Mouse (Mus musculus): ENCODE measurements around the gene Tnxb. TPM values are rescaled to one million over a fixed set of nuclear protein-coding genes. Genes with fewer than 3 reads are reported as not detected.
A peak's percentile ranks its signal among the peaks of the same experiment; 100 is the strongest.

The Tnxb gene
- polyA plus RNA-seq, 1 experiment from 2014 or later: 1.9 TPM

DNA sequence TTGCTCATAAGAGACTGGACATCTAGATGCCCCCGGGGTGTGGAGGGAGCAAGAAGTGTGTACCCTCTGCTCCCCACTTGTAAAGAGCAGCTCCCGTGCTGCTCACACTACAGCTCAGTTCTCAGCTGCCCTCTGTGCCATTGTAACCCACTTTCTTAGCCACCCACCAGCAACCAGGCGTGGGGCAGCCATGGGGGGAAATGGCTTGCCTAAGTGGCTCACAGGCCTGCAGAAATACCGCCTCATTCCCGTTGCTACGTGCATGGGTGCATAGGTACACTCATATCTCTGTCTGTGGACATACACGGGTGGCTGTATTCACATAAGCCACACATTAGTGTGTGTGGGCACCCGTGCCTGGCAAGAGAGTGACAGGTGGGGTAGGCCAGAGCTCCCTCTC, 7.4 kb upstream of the Tnxb start:
- peaks cover 16% of the 10 kb centered on the region for H3K4me1 ChIP-seq
- no peak overlapping the region for H3K4me2 ChIP-seq
- H3K27me3 ChIP-seq: peaks cover 65% of the 10 kb centered on the region
- no peak for ATAC-seq (ENCODE audit: insufficient number of reproducible peaks, low FRiP score, low TSS enrichment, low read depth)
- H3K4me3 ChIP-seq: no peak overlapping the region
- H3K9me3 ChIP-seq: 0 out of 2 replicates have a peak, but pooled peaks cover 3% of the 10 kb centered on the region
- no peak overlapping the region for H3K27ac ChIP-seq
- WGBS: 84% methylated on average over 8 of the region's 8 CpGs
- no peak overlapping the region for H3K9ac ChIP-seq
- no peaks in the 10 kb centered on the region for H3K36me3 ChIP-seq

DNA sequence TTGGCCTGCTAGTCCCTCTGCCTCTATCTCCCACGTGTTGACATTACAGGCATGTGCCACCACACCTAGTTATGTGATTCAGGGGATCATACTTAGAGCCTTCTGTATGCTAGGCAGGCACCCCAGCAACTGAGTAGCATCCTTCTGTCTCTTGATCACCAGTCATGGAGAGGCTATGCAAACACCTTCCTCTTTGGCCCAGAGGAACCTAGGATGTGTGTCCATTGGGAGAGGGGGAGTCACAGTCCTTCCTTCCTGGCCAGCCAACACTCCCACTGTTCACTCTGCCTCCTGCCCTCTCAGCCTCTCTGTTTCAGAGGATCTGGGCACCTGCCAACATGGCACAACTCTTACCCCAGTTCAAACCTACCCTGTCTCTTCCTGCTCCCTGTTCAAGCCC, 6.8 kb upstream of the Tnxb start:
- no peak overlapping the region for H3K9ac ChIP-seq
- no peak overlapping the region for H3K4me3 ChIP-seq
- peaks cover 60% of the 10 kb centered on the region for H3K27me3 ChIP-seq
- H3K36me3 ChIP-seq: no peaks in the 10 kb centered on the region
- peaks cover 16% of the 10 kb centered on the region for H3K4me1 ChIP-seq
- WGBS: 41% methylated on average over 1 of the region's 1 CpGs
- H3K4me2 ChIP-seq: no peak overlapping the region
- no peak overlapping the region for H3K27ac ChIP-seq
- no peak for ATAC-seq (ENCODE audit: insufficient number of reproducible peaks, low FRiP score, low TSS enrichment, low read depth)
- 0 out of 2 replicates have a peak, but pooled peaks cover 3% of the 10 kb centered on the region for H3K9me3 ChIP-seq

DNA sequence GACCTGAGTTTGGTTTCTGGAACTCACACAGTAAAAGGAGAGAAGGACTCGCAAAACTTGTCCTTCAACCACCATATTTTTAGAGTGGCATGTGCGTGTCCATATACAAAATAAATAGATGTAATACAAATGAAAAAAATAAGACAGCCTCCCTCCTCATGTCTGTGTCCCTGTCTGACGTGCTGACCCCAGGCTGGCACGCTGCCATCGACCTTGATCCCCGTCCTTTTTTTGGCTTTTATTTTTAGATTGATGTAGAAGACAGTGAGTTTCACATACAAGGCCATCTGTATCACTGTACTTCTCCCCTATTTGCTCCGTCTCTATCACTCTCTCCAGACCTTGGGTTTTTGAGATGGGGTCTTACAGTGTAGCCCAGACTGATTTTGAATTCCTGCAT, 5.9 kb upstream of the Tnxb start:
- Histone ChIP-seq H3K4me3 (no peak overlapping the region), H3K9ac (no peak overlapping the region), H3K27ac (no peak overlapping the region), H3K27me3 (peaks cover 51% of the 10 kb centered on the region), H3K9me3 (0 out of 2 replicates have a peak, but pooled peaks cover 3% of the 10 kb centered on the region), H3K36me3 (no peaks in the 10 kb centered on the region), H3K4me1 (peaks cover 16% of the 10 kb centered on the region), H3K4me2 (no peak overlapping the region)
- 73% methylated on average over 7 of the region's 7 CpGs for WGBS
- no peak for ATAC-seq (ENCODE audit: insufficient number of reproducible peaks, low FRiP score, low TSS enrichment, low read depth)

DNA sequence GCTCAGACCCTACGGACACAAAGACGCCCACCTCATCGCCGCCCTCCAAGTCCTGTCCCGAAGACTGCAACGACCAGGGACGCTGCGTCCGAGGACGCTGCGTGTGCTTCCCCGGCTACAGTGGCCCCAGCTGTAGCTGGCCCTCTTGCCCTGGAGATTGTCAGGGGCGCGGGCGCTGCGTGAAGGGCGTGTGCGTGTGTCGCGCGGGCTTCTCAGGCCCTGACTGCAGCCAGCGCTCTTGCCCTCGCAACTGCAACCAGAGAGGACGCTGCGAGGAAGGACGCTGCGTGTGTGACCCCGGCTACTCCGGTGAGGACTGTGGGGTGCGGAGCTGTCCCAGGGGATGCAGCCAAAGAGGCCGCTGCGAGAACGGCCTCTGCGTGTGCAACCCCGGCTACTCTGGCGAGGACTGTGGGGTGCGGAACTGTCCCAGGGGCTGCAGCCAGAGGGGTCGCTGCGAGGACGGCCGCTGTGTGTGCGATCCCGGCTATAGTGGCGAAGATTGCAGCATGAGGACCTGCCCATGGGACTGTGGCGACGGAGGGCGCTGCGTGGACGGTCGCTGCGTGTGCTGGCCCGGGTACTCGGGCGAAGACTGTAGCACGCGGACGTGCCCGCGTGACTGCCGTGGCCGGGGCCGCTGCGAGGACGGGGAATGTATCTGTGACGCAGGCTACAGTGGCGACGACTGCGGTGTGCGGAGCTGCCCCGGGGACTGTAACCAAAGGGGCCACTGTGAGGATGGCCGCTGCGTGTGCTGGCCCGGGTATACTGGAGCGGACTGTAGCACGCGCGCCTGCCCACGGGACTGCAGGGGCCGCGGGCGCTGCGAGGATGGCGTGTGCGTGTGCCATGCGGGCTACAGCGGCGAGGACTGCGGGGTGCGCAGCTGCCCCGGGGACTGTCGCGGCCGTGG, 1.1 kb downstream of the Tnxb start:
- Histone ChIP-seq H3K4me3 (peak overlapping the region; percentile 35), H3K9ac (peak overlapping the region; percentile 11; the same call in 1 of the 2 replicates), H3K9me3 (0 out of 2 replicates have a peak, but pooled peaks cover 3% of the 10 kb centered on the region), H3K4me2 (peak overlapping the region; percentile 54), H3K4me1 (peaks cover 15% of the 10 kb centered on the region), H3K36me3 (no peaks in the 10 kb centered on the region), H3K27ac (no peak overlapping the region), H3K27me3 (peaks cover 70% of the 10 kb centered on the region)
- 11% methylated on average over 93 of the region's 93 CpGs for WGBS
- ATAC-seq (ENCODE audit: insufficient number of reproducible peaks, low FRiP score, low TSS enrichment, low read depth): no peak

DNA sequence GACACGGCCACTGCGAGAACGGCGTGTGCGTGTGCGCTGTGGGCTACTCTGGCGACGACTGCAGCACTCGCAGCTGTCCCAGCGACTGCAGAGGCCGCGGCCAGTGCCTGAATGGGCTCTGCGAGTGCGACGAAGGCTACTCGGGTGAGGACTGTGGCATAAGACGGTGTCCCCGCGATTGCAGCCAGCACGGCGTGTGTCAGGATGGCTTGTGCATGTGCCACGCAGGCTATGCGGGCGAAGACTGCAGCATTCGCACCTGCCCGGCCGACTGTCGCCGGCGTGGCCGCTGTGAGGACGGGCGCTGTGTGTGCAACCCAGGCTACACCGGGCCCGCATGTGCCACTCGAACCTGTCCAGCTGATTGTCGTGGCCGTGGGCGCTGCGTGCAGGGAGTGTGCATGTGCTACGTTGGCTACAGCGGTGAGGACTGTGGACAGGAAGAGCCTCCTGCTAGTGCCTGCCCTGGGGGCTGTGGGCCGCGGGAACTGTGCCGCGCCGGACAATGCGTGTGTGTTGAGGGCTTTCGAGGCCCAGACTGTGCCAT, 2.0 kb downstream of the Tnxb start:
- 31% methylated on average over 49 of the region's 49 CpGs for WGBS
- ATAC-seq (ENCODE audit: insufficient number of reproducible peaks, low FRiP score, low TSS enrichment, low read depth): no peak
- Histone ChIP-seq H3K9ac (no peak overlapping the region), H3K4me2 (peak overlapping the region; percentile 54), H3K4me1 (peaks cover 15% of the 10 kb centered on the region), H3K27ac (no peak overlapping the region), H3K36me3 (no peaks in the 10 kb centered on the region), H3K9me3 (0 out of 2 replicates have a peak, but pooled peaks cover 3% of the 10 kb centered on the region), H3K27me3 (peaks cover 78% of the 10 kb centered on the region), H3K4me3 (peak overlapping the region; percentile 35)

DNA sequence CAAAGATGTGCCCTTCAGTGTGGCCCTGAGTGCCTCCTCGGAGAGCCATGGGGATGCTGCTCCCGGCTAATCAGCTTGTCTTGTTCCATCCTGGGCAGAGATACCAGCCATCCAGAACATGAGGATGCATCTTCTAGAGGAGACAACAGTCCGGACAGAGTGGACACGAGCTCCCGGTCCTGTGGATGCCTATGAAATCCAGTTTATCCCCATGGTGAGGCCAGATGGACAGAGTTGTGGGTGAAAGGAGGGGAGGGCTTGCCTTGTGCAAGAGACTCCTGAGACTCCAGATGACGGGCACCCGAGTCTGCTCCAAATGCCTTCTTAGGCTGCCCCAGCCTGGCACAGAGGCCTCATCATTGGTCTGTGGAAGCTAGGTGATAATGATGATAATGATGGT, 2.8 kb downstream of the Tnxb start:
- no peak overlapping the region for H3K4me3 ChIP-seq
- H3K9me3 ChIP-seq: no peaks in the 10 kb centered on the region
- no peak overlapping the region for H3K9ac ChIP-seq
- peaks cover 78% of the 10 kb centered on the region for H3K27me3 ChIP-seq
- no peak for ATAC-seq (ENCODE audit: insufficient number of reproducible peaks, low FRiP score, low TSS enrichment, low read depth)
- peaks cover 15% of the 10 kb centered on the region for H3K4me1 ChIP-seq
- no peak overlapping the region for H3K4me2 ChIP-seq
- H3K27ac ChIP-seq: no peak overlapping the region
- no peaks in the 10 kb centered on the region for H3K36me3 ChIP-seq
- 85% methylated on average over 7 of the region's 7 CpGs for WGBS

DNA sequence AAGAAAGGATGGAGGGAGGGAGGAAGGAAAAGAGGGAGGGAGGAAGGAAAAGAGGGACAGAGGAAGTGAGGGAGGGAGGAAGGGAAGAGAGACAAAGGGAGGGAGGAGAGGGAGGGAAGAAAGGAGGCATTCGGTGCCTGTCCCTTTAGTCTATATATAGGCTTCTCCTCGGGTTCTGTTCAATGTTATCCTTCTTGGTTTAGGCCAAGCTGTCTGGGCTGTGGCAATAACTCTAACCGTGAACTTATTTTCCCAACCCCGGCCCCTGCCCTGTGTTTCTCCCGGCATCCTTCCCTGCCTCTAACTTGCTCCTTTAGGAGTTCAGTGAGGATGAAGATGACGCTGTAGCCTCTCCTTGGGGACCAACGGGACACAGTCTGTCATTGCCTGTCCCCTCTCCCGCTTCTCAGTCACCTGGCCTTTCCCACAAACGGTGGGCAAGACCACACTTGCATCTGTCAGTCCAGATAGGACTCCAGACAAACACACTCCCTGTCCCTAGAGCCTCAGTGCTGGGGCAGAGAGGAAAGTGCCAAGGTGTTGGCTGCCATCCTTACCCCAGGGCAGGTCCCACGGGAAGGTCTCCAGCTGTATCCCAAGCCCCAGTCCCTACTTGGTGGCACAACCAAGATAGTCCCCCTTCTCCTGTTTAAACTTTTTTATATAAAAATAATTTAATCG, 4.3 kb downstream of the Tnxb start:
- no peak for ATAC-seq (ENCODE audit: insufficient number of reproducible peaks, low FRiP score, low TSS enrichment, low read depth)
- no peak overlapping the region for H3K9ac ChIP-seq
- H3K9me3 ChIP-seq: no peaks in the 10 kb centered on the region
- peaks cover 15% of the 10 kb centered on the region for H3K4me1 ChIP-seq
- H3K4me2 ChIP-seq: no peak overlapping the region
- WGBS: 57% methylated on average over 11 of the region's 11 CpGs
- H3K27ac ChIP-seq: no peak overlapping the region
- no peak overlapping the region for H3K4me3 ChIP-seq
- no peaks in the 10 kb centered on the region for H3K36me3 ChIP-seq
- peaks cover 92% of the 10 kb centered on the region for H3K27me3 ChIP-seq

DNA sequence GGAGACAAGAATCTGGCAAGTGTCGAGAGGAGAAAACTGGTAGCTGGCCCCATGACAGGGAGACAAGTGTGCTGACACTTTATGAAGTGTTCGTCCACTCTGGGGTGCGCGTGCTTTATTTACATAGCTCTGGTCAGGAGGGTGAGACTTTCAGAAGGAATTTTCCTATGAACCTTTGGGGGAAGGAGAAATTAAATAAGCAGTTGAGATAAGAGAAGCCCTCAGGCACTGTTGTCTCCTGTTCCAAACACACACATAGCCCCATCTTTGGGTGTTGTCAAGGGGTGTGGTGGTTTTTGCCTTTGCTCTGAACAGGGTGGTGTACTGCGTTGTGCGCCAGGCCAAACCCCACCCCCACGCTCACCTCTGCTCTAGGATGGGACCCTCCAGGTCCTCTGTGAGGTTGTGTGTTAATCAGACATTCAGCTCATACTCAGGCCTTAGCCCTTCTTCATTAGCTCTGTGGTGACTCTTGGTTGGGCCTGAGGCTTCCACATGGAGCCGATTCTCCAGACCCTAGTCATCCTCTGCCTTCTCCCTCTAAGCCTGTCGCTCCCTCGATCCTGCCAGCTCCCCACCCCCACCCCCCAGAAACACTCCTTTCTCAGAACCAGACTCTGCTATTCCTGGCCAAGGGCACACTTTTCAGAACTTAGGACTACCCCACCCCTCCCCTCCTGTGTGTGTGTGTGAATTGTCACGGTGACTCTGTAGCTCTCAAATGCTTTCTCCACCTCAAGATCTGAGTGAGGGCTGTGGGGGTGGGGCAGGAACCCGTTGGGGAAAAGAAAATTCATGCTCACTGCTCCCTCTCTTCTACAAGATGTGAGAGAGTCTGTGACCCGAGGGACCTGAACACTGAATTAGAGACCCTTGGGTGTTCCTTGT, 5.1 kb downstream of the Tnxb start:
- Histone ChIP-seq H3K4me1 (peaks cover 15% of the 10 kb centered on the region), H3K9ac (no peak overlapping the region), H3K4me3 (no peak overlapping the region), H3K27me3 (peaks cover 92% of the 10 kb centered on the region), H3K27ac (no peak overlapping the region), H3K9me3 (no peaks in the 10 kb centered on the region), H3K36me3 (no peaks in the 10 kb centered on the region), H3K4me2 (no peak overlapping the region)
- WGBS: 66% methylated on average over 13 of the region's 13 CpGs
- ATAC-seq (ENCODE audit: insufficient number of reproducible peaks, low FRiP score, low TSS enrichment, low read depth): no peak

DNA sequence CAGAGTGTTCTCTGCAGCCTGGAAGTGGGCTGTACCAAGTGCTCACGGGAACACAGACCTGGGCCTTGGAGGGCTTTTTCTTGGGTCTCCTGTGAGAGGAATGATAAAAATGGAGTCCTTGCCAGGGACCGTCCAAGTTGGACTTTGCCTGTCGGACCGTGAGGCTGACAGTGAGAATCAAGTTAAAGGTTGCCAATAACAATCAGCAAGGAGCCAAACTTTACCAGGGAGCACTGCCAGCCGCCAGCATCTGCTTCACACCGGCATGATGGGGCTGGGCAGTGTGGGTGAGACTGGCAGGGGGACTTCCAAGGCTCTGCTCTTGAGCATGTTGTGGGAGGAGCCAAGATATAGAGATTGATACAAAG, 5.7 kb downstream of the Tnxb start:
- Histone ChIP-seq H3K27ac (no peak overlapping the region), H3K27me3 (peaks cover 89% of the 10 kb centered on the region), H3K4me2 (no peak overlapping the region), H3K4me3 (no peak overlapping the region), H3K9ac (no peak overlapping the region), H3K9me3 (no peaks in the 10 kb centered on the region), H3K36me3 (no peaks in the 10 kb centered on the region), H3K4me1 (peaks cover 15% of the 10 kb centered on the region)
- WGBS: 61% methylated on average over 6 of the region's 6 CpGs
- ATAC-seq (ENCODE audit: insufficient number of reproducible peaks, low FRiP score, low TSS enrichment, low read depth): no peak

DNA sequence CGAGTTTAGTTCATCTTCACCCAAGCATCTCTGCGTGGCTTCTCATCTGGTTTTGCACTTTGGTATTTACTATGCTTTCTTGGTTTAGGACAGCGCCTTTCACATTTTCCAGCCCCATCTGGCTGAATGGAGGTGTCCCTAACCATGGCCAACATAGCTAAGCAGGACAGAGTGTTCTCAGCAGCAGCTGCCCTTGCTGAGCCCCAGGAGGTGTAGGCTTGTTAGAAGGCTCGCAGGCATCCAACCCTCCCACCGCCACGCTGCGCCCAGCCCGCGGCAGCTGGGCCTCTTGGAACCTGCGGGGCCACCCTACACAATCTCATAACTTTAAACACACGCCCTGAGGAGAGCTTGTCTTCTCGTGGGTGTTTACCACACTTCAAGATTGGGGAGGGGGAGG, 6.3 kb downstream of the Tnxb start:
- 56% methylated on average over 12 of the region's 12 CpGs for WGBS
- Histone ChIP-seq H3K9me3 (no peaks in the 10 kb centered on the region), H3K4me2 (no peak overlapping the region), H3K27ac (no peak overlapping the region), H3K9ac (no peak overlapping the region), H3K36me3 (no peaks in the 10 kb centered on the region), H3K27me3 (peaks cover 89% of the 10 kb centered on the region), H3K4me1 (peaks cover 14% of the 10 kb centered on the region), H3K4me3 (no peak overlapping the region)
- ATAC-seq (ENCODE audit: insufficient number of reproducible peaks, low FRiP score, low TSS enrichment, low read depth): no peak

DNA sequence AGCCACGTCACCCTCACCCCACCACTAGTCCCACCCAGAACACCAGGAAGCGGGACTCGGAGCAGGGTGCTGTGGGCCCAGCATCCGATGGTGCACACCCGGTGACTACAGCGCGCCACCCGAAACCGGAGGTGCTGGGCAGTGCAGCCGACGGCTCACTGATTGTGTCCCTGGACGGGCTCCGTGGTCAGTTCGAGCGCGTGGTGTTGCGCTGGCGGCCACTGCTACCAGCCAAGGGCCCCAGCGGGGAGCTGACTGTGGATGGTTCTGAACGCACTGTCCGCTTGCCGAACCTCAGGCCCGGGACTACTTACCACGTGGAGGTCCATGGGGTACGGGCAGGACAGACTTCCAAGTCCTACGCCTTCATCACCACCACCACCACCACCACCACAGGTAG, 9.9 kb downstream of the Tnxb start:
- peaks cover 27% of the 10 kb centered on the region for H3K4me1 ChIP-seq
- ATAC-seq (ENCODE audit: insufficient number of reproducible peaks, low FRiP score, low TSS enrichment, low read depth): no peak
- no peaks in the 10 kb centered on the region for H3K36me3 ChIP-seq
- H3K4me3 ChIP-seq: no peak overlapping the region
- H3K27me3 ChIP-seq: peaks cover 57% of the 10 kb centered on the region
- 72% methylated on average over 24 of the region's 26 CpGs for WGBS
- no peak overlapping the region for H3K27ac ChIP-seq
- H3K9me3 ChIP-seq: no peaks in the 10 kb centered on the region
- H3K9ac ChIP-seq: no peak overlapping the region
- no peak overlapping the region for H3K4me2 ChIP-seq
